Mouse (Mus musculus) heart, adult 2 months (tissue): Measurements from ENCODE around the gene Acsl1. TPM values are rescaled to one million over a fixed set of nuclear protein-coding genes. Genes with fewer than 3 reads are reported as not detected.
A peak's percentile ranks its signal among the peaks of the same experiment; 100 is the strongest.

ENCODE experiments used
- DNase-seq, 2 experiments: peaks; one replicate each; pipeline ENCODE4 v3.0.0; 2021
- H3K27ac ChIP-seq: fragments of 200-600 bp; 2 replicates; pipeline ENCODE4 v1.8.1; 2022
- H3K27me3 ChIP-seq: fragments of 200-500 bp; 2 replicates; pipeline ENCODE4 v1.6.1; 2012; ENCODE audit warnings: mild to moderate bottlenecking, low read length, inconsistent platforms, mixed read lengths; ENCODE audit not compliant: control insufficient read depth, insufficient read depth
- H3K36me3 ChIP-seq: fragments of 200-500 bp; 2 replicates; pipeline ENCODE4 v1.6.1; 2012; ENCODE audit warnings: low read length, inconsistent platforms; ENCODE audit not compliant: control insufficient read depth, insufficient read depth
- H3K4me1 ChIP-seq: fragments of 200-500 bp; 2 replicates; pipeline ENCODE4 v1.6.1; 2011; ENCODE audit warnings: low read length; ENCODE audit not compliant: control insufficient read depth, insufficient read depth
- H3K4me3 ChIP-seq: fragments of 200-600 bp; 2 replicates; pipeline ENCODE4 v1.8.1; 2022
- H3K79me2 ChIP-seq: fragments of 200-500 bp; replicated peaks from 2 replicates; pipeline ENCODE4 v1.6.1; 2012; ENCODE audit warnings: mild to moderate bottlenecking, inconsistent platforms, low read length, moderate library complexity, mixed read lengths; ENCODE audit not compliant: control insufficient read depth, insufficient read depth
- H3K9ac ChIP-seq: fragments of 200-500 bp; 2 replicates; pipeline ENCODE4 v1.6.1; 2012; ENCODE audit warnings: low read depth, mild to moderate bottlenecking, control low read depth, inconsistent platforms, low read length, mixed read lengths
- CTCF ChIP-seq: fragments of 200-600 bp; IDR thresholded peaks from 2 replicates; pipeline ENCODE4 v1.8.1; 2022; ENCODE audit warnings: antibody characterized with exemption, mild to moderate bottlenecking, moderate library complexity
- EP300 ChIP-seq: fragments of 200-500 bp; IDR thresholded peaks from 2 replicates; pipeline ENCODE4 v1.6.1; 2011; ENCODE audit warnings: low read depth, low read length, control low read depth; ENCODE audit not compliant: insufficient read depth
- POLR2A ChIP-seq: fragments of 200-500 bp; IDR thresholded peaks from 2 replicates; pipeline ENCODE4 v1.6.1; 2011; ENCODE audit warnings: mild to moderate bottlenecking, low read depth, low read length, control low read depth; ENCODE audit not compliant: insufficient read depth
- WGBS: fragments of 180-500 bp; shearing (Covaris S2); methylation state at CpG from one replicate; pipeline ENCODE4 v1.1.7; 2018; 5-methylcytosine and 5-hydroxymethylcytosine counted together
- intact Hi-C: fragments of 180-260 bp; cut with DNase I; formaldehyde crosslinking; loops from one replicate; pipeline ENCODE4 v1.15.1; 2025
- polyA plus RNA-seq: library from polyadenylated mRNA; depleted of rRNA; stranded (reverse); fragments of >200 nt; gene quantifications from 2 replicates; pipeline ENCODE4 v1.2.3, GENCODE M21; 2012
- total RNA-seq, 2 experiments: library from RNA; stranded (reverse); gene quantifications; 2 replicates each; pipeline ENCODE4 v1.2.3; 2021

The Acsl1 gene
- total and polyA plus RNA-seq, 3 experiments: 330 to 911 (median 774) TPM

DNA sequence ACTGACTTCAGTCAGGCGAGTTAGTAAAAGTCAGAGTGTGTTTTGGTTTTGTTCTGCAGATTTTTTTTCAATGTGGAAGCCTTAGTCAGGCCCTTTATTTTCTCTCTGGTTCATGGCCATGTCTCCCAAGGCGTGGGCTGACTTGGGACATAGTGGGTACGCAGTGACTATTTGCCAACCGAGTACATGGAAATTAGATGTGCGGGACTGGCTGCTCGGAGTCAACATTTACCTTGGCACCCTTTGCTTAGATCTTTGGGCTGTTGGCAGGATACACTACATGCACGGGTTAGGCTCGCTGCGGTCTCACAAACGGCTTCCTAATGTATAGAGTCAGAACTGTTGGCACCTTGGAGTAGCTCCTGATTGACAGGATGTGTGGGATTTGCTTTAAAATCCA is 7.9 kb downstream of the Acsl1 start:
- Histone ChIP-seq H3K4me3 (peak overlapping the region; percentile 10; the same call in 1 of the 2 replicates), H3K9ac (peak overlapping the region; percentile 22; the same call in 1 of the 2 replicates), H3K4me1 (peaks cover 15% of the 10 kb centered on the region), H3K79me2 (peaks cover 7% of the 10 kb centered on the region), H3K36me3 (peaks cover 4% of the 10 kb centered on the region; the same call in 1 of the 2 replicates), H3K27ac (peak overlapping the region; percentile 92), H3K27me3 (no peaks in the 10 kb centered on the region)
- TF ChIP-seq CTCF: no peak
- TF ChIP-seq EP300: no peak
- no peak for TF ChIP-seq POLR2A
- intact Hi-C loops: no loop called here
- 57% methylated on average over 10 of the region's 10 CpGs for WGBS
- DNase-seq: no peak

DNA sequence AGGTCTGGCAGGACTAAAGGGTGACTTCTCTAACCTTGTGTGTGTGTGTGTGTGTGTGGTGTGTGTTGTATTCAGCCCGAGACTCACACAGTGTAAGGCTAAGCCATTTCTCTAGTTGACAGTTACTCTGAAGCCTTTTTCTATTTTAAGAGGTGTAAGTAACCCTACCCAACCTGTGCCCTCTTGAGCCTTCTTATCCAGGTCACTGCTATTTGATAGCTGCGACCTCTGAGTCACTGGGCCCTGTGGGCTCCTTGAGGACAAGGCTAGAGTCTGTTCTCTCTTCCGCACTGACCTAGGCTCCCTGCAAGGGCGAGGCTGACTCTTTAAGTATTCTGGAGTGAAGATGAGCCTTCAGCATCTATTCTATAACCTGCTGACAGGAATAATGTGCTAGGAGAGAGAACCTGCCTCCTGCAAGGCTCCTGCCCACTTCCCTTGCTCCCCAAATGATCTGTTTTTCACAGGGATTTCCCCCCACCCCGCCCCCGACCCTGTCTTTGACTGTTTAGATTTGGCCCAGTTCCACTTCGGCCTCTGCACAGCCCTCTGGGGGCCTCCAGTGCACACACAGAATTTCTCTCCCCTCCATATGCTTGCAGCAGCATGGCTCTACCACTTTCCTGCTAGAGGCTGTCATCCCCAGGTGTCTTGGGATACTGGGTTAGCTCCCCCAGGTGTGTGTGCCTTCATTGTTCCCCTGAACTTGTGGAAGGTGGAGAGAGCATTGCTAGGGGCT is 9.1 kb downstream of the Acsl1 start:
- Histone ChIP-seq H3K79me2 (peaks cover 11% of the 10 kb centered on the region), H3K4me3 (no peak overlapping the region), H3K27me3 (no peaks in the 10 kb centered on the region), H3K36me3 (peaks cover 4% of the 10 kb centered on the region; the same call in 1 of the 2 replicates), H3K27ac (peak overlapping the region; percentile 92), H3K4me1 (peaks cover 22% of the 10 kb centered on the region), H3K9ac (peak overlapping the region; percentile 61)
- WGBS: 33% methylated on average over 7 of the region's 7 CpGs
- no peak for TF ChIP-seq POLR2A
- no peak for TF ChIP-seq EP300
- no peak for TF ChIP-seq CTCF
- intact Hi-C loops: no loop called here
- no peak for DNase-seq

DNA sequence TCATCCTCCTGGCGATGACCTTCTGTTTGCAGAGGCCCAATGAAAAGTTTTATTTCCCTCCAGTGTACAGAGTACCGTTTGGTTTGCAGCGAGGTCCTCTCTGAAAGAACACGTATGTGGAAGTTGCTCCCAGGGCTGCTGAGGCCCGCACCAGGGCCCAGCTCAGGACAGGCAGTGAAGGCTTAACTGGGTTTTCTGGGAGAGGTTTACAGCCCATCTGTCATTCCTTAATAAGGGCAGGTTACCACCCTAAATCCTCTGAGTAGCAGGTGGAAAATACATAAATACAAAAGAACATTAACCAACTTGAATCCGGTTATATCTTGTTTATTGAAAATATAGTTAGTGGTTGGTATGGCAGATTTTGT is 9.7 kb downstream of the Acsl1 start:
- 53% methylated on average over 6 of the region's 6 CpGs for WGBS
- peaks cover 22% of the 10 kb centered on the region for H3K4me1 ChIP-seq
- H3K27me3 ChIP-seq: no peaks in the 10 kb centered on the region
- peak overlapping the region; percentile 92 for H3K27ac ChIP-seq
- DNase-seq: no peak
- H3K4me3 ChIP-seq: no peak overlapping the region
- H3K36me3 ChIP-seq: peaks cover 4% of the 10 kb centered on the region; the same call in 1 of the 2 replicates
- intact Hi-C loops: no loop called here
- peak overlapping the region; percentile 45; the same call in 1 of the 2 replicates for H3K9ac ChIP-seq
- no peak for TF ChIP-seq POLR2A
- no peak for TF ChIP-seq CTCF
- TF ChIP-seq EP300: no peak
- peaks cover 11% of the 10 kb centered on the region for H3K79me2 ChIP-seq

DNA sequence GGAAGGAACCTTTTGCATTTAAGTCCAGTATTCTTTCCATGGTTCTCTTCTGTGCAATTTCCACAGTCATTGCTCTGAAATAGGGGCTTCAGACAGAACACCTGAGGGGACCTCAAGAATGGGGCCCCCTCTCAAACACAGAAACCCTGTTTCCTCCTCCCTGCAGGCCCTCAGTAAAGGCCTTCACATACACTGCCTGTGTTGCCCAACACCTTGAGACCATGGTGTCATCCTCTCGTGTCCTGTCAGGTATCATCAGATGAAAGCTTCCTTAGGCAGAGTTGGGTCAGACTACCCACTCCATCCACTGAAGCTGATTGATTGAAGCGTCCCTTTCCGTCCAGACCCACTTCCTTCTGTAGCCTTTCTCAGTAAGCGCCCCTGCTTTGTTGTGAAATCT is 11.9 kb downstream of the Acsl1 start:
- Histone ChIP-seq H3K79me2 (peaks cover 6% of the 10 kb centered on the region), H3K36me3 (peaks cover 4% of the 10 kb centered on the region; the same call in 1 of the 2 replicates), H3K9ac (no peak overlapping the region), H3K4me1 (peaks cover 19% of the 10 kb centered on the region), H3K27me3 (no peaks in the 10 kb centered on the region), H3K4me3 (no peak overlapping the region), H3K27ac (no peak overlapping the region)
- intact Hi-C loops: no loop called here
- DNase-seq: no peak
- WGBS: 87% methylated on average over 4 of the region's 4 CpGs
- TF ChIP-seq EP300: no peak
- TF ChIP-seq POLR2A: no peak
- no peak for TF ChIP-seq CTCF

DNA sequence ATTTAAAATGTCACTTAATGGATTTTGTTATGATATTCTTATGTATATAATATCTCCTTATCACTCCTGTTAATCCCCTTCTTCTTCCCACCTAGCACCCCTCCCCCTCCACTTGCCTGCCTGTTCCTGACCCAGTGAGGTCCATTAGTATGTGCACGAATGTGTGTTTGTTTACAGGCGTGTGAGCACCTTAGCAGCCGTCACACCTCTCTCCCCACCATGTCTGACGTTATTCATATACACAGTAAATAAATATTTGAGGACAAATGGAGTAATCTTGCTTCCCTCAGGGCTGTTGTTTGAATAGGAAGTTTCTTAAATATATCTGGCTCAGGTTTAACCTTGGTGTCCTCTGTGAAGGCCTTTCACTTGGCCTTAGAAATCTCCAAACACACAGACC is 12.4 kb downstream of the Acsl1 start:
- WGBS: 75% methylated on average over 4 of the region's 4 CpGs
- no peak overlapping the region for H3K9ac ChIP-seq
- H3K27ac ChIP-seq: no peak overlapping the region; the same call in 1 of the 2 replicates
- H3K4me1 ChIP-seq: peaks cover 20% of the 10 kb centered on the region
- intact Hi-C loops: no loop called here
- no peak for DNase-seq
- H3K36me3 ChIP-seq: peaks cover 4% of the 10 kb centered on the region; the same call in 1 of the 2 replicates
- peaks cover 6% of the 10 kb centered on the region for H3K79me2 ChIP-seq
- TF ChIP-seq EP300 (no peak), CTCF (no peak), POLR2A (no peak)
- H3K4me3 ChIP-seq: no peak overlapping the region
- no peaks in the 10 kb centered on the region for H3K27me3 ChIP-seq

DNA sequence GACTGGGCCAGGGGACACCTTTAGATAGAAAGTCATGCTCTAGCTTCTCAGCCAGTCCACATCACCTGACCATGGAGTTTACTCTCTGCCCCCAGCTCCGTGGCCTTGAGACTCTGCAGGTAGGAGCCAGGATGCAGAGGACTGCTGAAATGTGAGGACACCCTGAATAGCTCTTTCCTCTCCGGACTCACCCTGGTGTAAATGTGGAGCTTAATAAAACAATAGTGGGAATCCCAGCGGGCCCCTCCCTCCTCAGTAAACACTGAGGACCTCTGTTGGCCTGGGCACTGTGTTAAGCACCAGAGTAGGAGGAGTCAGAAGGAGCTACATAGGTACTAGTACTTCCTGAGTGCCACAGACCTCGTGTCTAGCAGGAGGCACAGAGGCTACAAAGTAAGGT is 13.2 kb downstream of the Acsl1 start:
- 29% methylated on average over 4 of the region's 4 CpGs for WGBS
- peaks cover 18% of the 10 kb centered on the region for H3K4me1 ChIP-seq
- TF ChIP-seq POLR2A (no peak), EP300 (no peak), CTCF (no peak)
- intact Hi-C loops: no loop called here
- peak in 1 of 2 experiments; percentile 7 for DNase-seq
- peaks cover 6% of the 10 kb centered on the region for H3K79me2 ChIP-seq
- H3K36me3 ChIP-seq: peaks cover 4% of the 10 kb centered on the region; the same call in 1 of the 2 replicates
- H3K27me3 ChIP-seq: no peaks in the 10 kb centered on the region
- H3K27ac ChIP-seq: peak overlapping the region; percentile 36
- no peak overlapping the region for H3K9ac ChIP-seq
- no peak overlapping the region for H3K4me3 ChIP-seq
